Mouse (Mus musculus) heart, postnatal 0 days (tissue): ENCODE data around the gene Scml4. TPM values are rescaled to one million over a fixed set of nuclear protein-coding genes. Genes with fewer than 3 reads are reported as not detected.

ENCODE experiments used
- ATAC-seq: fragments of 200-750 bp; cut with Nextera tagmentation; 2 replicates; pipeline ENCODE4 v1.8.0; 2017; ENCODE audit warnings: low read depth, moderate number of reproducible peaks, moderate library complexity; ENCODE audit not compliant: insufficient read depth
- DNase-seq: peaks from one replicate; pipeline ENCODE4 v3.0.0-alpha.2; 2016; ENCODE audit warnings: low spot score
- H3K27ac ChIP-seq: fragments of 300-500 bp; sonication (generic); 2 replicates; pipeline ENCODE4 v1.5.1; 2014; ENCODE audit warnings: low read depth, mild to moderate bottlenecking
- H3K27me3 ChIP-seq: fragments of 300-500 bp; sonication (generic); 2 replicates; pipeline ENCODE4 v1.6.1; 2014; ENCODE audit warnings: low read length, mixed read lengths; ENCODE audit not compliant: control insufficient read depth, insufficient read depth
- H3K36me3 ChIP-seq: fragments of 300-500 bp; sonication (generic); replicated peaks from 2 replicates; pipeline ENCODE4 v1.6.1; 2014; ENCODE audit warnings: low read length, mixed read lengths; ENCODE audit not compliant: control insufficient read depth, insufficient read depth
- H3K4me1 ChIP-seq: fragments of 300-500 bp; sonication (generic); 2 replicates; pipeline ENCODE4 v1.6.1; 2014; ENCODE audit warnings: antibody characterized with exemption; ENCODE audit not compliant: control insufficient read depth, insufficient read depth
- H3K4me2 ChIP-seq: fragments of 300-500 bp; sonication (generic); 2 replicates; pipeline ENCODE4 v1.6.1; 2014; ENCODE audit warnings: low read depth, mild to moderate bottlenecking, low read length, moderate library complexity
- H3K4me3 ChIP-seq: fragments of 300-500 bp; sonication (generic); 2 replicates; pipeline ENCODE4 v1.5.1; 2014; ENCODE audit warnings: low read depth, low read length
- H3K9ac ChIP-seq: fragments of 300-500 bp; sonication (generic); replicated peaks from 2 replicates; pipeline ENCODE4 v1.6.1; 2014; ENCODE audit warnings: low read depth, low read length, mixed read lengths
- H3K9me3 ChIP-seq: fragments of 300-500 bp; sonication (generic); replicated peaks from 2 replicates; pipeline ENCODE4 v1.6.1; 2016; ENCODE audit warnings: low read length; ENCODE audit not compliant: control insufficient read depth
- CTCF ChIP-seq: IDR thresholded peaks from 2 replicates; pipeline ENCODE4 v1.5.1; 2016; ENCODE audit warnings: antibody characterized with exemption, control low read depth, low read depth
- EP300 ChIP-seq: IDR thresholded peaks from 2 replicates; pipeline ENCODE4 v1.6.1; 2016; ENCODE audit warnings: antibody characterized with exemption, low read depth
- WGBS: fragments of 180-500 bp; shearing (Covaris S2); extraction: QIAGEN DNeasy Blood & Tissue Kit; methylation state at CpG from one replicate; pipeline ENCODE4 v1.1.7; 2014; 5-methylcytosine and 5-hydroxymethylcytosine counted together
- polyA plus RNA-seq: library from polyadenylated mRNA; unstranded; fragments of >200 nt; fragmentation: Nextera tagmentation; extraction: Ambion mirVana; gene quantifications from 2 replicates; pipeline ENCODE4 v1.2.1, GENCODE M21; 2015
- total RNA-seq: library from RNA; depleted of rRNA; stranded (reverse); fragments of >200 nt; gene quantifications from 2 replicates; pipeline ENCODE4 v1.2.3, GENCODE M21; 2014; ENCODE audit warnings: low replicate concordance

Scml4 gene
- total and polyA plus RNA-seq, 2 experiments from 2014 or later: 0.19 to 1.2 TPM

GRCm38 (mm10) chr10:42842358-42842757 lies 17.8 kb upstream of the Scml4 start:
- no peaks in the 10 kb centered on the region for H3K27me3 ChIP-seq
- no peak overlapping the region for H3K4me3 ChIP-seq
- peak; percentile 53 for ATAC-seq
- H3K4me1 ChIP-seq: no peaks in the 10 kb centered on the region
- whole genome bisulfite sequencing: 8% methylated on average over 9 of the region's 9 CpGs
- no peak overlapping the region for H3K9ac ChIP-seq
- H3K4me2 ChIP-seq: no peak overlapping the region
- no peaks in the 10 kb centered on the region; the same call in 1 of the 2 replicates for H3K9me3 ChIP-seq
- no peaks in the 10 kb centered on the region; the same call in 1 of the 2 replicates for H3K36me3 ChIP-seq
- peak; percentile 41 for DNase-seq
- TF ChIP-seq EP300 (no peak), CTCF (peak; percentile 86)
- no peak overlapping the region for H3K27ac ChIP-seq

- H3K4me3 ChIP-seq: no peak overlapping the region
- no peak for DNase-seq
- no peak for TF ChIP-seq EP300
- TF ChIP-seq CTCF: no peak
- no peaks in the 10 kb centered on the region; the same call in 1 of the 2 replicates for H3K9me3 ChIP-seq
- ATAC-seq: peak; percentile 48; the same call in 1 of the 2 replicates
- 56% methylated on average over 1 of the region's 1 CpGs for WGBS
- no peak overlapping the region for H3K4me2 ChIP-seq
- no peak overlapping the region for H3K27ac ChIP-seq
- H3K36me3 ChIP-seq: no peaks in the 10 kb centered on the region
- H3K4me1 ChIP-seq: no peaks in the 10 kb centered on the region
- no peaks in the 10 kb centered on the region for H3K27me3 ChIP-seq
- no peak overlapping the region for H3K9ac ChIP-seq
Measured at GRCm38 (mm10) chr10:42843416-42843815, 16.8 kb upstream of the Scml4 start.

- Histone ChIP-seq H3K4me1 (no peaks in the 10 kb centered on the region), H3K4me2 (no peak overlapping the region), H3K27ac (no peak overlapping the region), H3K27me3 (no peaks in the 10 kb centered on the region), H3K9ac (no peak overlapping the region), H3K36me3 (no peaks in the 10 kb centered on the region), H3K9me3 (no peaks in the 10 kb centered on the region; the same call in 1 of the 2 replicates), H3K4me3 (no peak overlapping the region)
- TF ChIP-seq EP300 (no peak), CTCF (no peak)
- 7% methylated on average over 1 of the region's 1 CpGs for WGBS
- no peak for ATAC-seq
- DNase-seq: no peak
Measured at GRCm38 (mm10) chr10:42845480-42845879, 14.7 kb upstream of the Scml4 start.

GRCm38 (mm10) chr10:42848179-42849080 lies 11.7 kb upstream of the Scml4 start:
- no peak overlapping the region for H3K27ac ChIP-seq
- H3K4me1 ChIP-seq: no peaks in the 10 kb centered on the region
- peaks cover 3% of the 10 kb centered on the region for H3K9me3 ChIP-seq
- H3K4me3 ChIP-seq: no peak overlapping the region
- ATAC-seq: no peak
- no peak overlapping the region for H3K4me2 ChIP-seq
- H3K9ac ChIP-seq: no peak overlapping the region
- H3K36me3 ChIP-seq: no peaks in the 10 kb centered on the region
- no peak for TF ChIP-seq CTCF
- no peak for TF ChIP-seq EP300
- H3K27me3 ChIP-seq: no peaks in the 10 kb centered on the region
- WGBS: 85% methylated on average over 13 of the region's 13 CpGs
- DNase-seq: no peak

- Histone ChIP-seq H3K9me3 (peaks cover 8% of the 10 kb centered on the region), H3K36me3 (no peaks in the 10 kb centered on the region), H3K27me3 (no peaks in the 10 kb centered on the region), H3K9ac (no peak overlapping the region), H3K27ac (no peak overlapping the region), H3K4me2 (no peak overlapping the region), H3K4me3 (no peak overlapping the region), H3K4me1 (no peaks in the 10 kb centered on the region)
- ATAC-seq (no peak), DNase-seq (no peak)
- 82% methylated on average over 7 of the region's 7 CpGs for WGBS
- TF ChIP-seq EP300 (no peak), CTCF (no peak)
Measured at GRCm38 (mm10) chr10:42849081-42849400, 11.1 kb upstream of the Scml4 start.

GRCm38 (mm10) chr10:42854838-42855237 lies 5.3 kb upstream of the Scml4 start:
- TF ChIP-seq CTCF (no peak), EP300 (no peak)
- H3K4me1 ChIP-seq: no peaks in the 10 kb centered on the region
- no peak overlapping the region for H3K9ac ChIP-seq
- H3K36me3 ChIP-seq: no peaks in the 10 kb centered on the region
- no peak overlapping the region for H3K4me3 ChIP-seq
- H3K9me3 ChIP-seq: peaks cover 8% of the 10 kb centered on the region
- 57% methylated on average over 4 of the region's 4 CpGs for WGBS
- peak overlapping the region; percentile 15; the same call in 1 of the 2 replicates for H3K4me2 ChIP-seq
- ATAC-seq: no peak
- no peak overlapping the region for H3K27ac ChIP-seq
- no peaks in the 10 kb centered on the region for H3K27me3 ChIP-seq
- DNase-seq: no peak
